1 mouse cellular context compared by ENCODE assay signal in the genomic region with DNA sequence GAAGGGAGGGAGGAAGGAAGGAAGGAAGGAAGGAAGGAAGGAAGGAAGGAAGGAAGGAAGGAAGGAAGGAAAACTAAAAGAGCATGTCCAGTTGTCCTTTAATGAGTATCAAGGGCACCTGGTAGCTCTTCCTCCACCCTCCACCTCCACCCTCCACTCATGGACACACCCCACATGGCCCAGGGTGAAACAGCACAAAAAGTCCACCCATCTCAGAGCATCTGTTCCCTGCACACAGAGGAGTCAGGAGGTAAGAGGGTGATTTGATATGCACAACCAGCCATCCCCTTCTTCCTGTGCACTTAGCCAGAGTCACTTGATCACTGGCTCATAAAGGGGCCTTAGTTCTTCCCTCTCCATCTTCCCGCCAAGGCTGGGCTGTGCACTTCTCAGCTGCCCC.
TF ChIP-seq lines count a peak whose summit lies in the region.

No protein-coding gene starts in this region.

TF ChIP-seq in ES-E14, 5 proteins besides CTCF, POLR2A, EP300 and RAD21:
- TF ChIP-seq HCFC1 (IDR thresholded peaks at IDR 0.05; ENCODE audit: borderline replicate concordance, insufficient read depth, low read length) (no peak), ZC3H11A (IDR thresholded peaks at IDR 0.05; ENCODE audit: borderline replicate concordance, low read depth, low read length) (no peak), MAFK (IDR thresholded peaks at IDR 0.05; ENCODE audit: insufficient read depth, low read depth, low read length) (no peak), ZNF384 (IDR thresholded peaks at IDR 0.05; ENCODE audit: low read depth, low read length) (no peak), CHD2 (IDR thresholded peaks at IDR 0.05; ENCODE audit: low read depth, low read length) (no peak)
